Mouse (Mus musculus): ENCODE measurements around the gene Dpf2.

DNA sequence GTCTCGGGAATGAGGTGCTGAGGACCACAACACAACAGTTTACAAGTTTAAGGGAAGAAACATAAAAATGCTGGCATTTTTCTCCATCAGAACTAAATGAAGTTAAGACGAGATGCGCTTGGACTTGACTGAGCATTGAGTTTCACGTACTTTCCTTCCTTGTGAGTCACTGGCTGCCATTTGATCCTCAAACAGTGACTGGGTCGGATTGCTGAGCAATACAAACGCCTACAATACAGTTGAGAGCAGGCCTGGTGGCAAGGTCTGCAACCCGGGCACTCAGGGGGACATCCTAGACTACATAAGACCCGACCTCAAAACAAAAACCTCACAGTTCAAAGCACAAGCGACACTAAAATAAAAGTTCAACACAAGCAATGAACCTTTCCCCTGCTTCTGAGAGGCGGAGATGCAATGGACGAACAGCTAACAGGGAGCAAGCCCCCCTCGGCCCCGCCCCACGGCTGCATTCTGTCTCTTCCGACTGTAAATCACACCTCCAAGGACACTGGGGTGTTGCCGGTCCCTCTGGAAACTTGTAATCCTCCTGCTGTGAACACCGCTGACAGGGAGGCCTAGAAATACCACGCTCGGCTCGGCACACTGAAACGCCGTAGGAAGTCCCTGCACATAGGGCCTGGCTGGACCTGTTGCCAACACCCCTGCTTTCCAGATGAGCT is 41.4 kb upstream of the Dpf2 start:
- TF ChIP-seq CTCF (IDR thresholded peaks at IDR 0.05; ENCODE audit: insufficient read depth, low read length) (no peak), POLR2A (IDR thresholded peaks at IDR 0.05; ENCODE audit: borderline replicate concordance, extremely low read depth, low read depth, low read length) (no peak)
